Mouse (Mus musculus): ENCODE data around the gene Efcab7. TPM values are rescaled to one million over a fixed set of nuclear protein-coding genes. Genes with fewer than 3 reads are reported as not detected.
A peak's percentile ranks its signal among the peaks of the same experiment; 100 is the strongest.

Gene Efcab7
- total and polyA plus RNA-seq, 2 experiments from 2014 or later, result 9.2 to 9.8 TPM

DNA sequence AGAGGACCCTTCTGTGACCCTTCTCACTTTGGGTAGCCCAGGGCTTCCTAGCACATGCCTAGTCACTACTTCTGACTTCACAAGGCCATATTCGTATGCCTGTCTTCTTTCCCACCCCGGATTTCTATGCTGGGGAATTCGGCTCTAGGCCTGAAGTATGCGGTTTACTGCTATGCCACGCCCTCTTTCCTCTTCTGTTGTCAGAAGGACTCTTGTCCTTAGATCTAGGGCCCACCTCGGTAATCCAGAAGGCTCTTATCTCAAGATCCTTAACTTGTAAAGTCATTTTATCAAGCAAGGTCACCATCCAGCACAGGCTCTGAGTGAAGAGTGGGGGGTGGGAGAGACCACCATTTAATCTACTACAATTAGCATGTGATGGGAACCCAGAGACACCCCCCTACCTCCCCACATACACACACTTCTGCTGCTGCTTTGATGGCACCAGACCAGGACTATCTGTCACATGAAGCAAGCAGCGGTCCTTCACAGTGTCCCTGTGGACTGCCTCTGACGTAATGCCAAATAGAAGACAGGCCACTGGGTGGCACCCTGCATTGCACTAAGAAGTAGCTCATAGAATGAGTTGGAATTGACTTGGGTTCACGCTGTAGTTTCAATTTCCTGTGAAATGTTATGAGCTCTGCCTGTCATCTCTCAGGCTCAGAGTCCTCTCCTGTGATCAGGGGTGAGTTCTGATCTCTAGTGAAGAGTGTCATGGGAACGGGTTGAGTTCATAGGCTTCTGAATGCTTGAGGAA lies 112.8 kb downstream of the Efcab7 start:
- no peak overlapping the region for H3K4me2 ChIP-seq (ENCODE audit: low read depth, low read length)
- no peak overlapping the region for H3K9ac ChIP-seq (replicated peaks; ENCODE audit: low read length)
- no peaks in the 10 kb centered on the region for H3K4me1 ChIP-seq (ENCODE audit: insufficient read depth, low read length)
- TF ChIP-seq CTCF (IDR thresholded peaks at IDR 0.05; ENCODE audit: low read depth), result peak; percentile 49
- H3K36me3 ChIP-seq (ENCODE audit: insufficient read depth, low read length), result no peaks in the 10 kb centered on the region
- WGBS, result 75% methylated on average over 10 of the region's 10 CpGs
- H3K27ac ChIP-seq, result no peak overlapping the region
- no peaks in the 10 kb centered on the region for H3K9me3 ChIP-seq (ENCODE audit: low read length)
- ATAC-seq (peak; percentile 55; the same call in 1 of the 2 replicates), DNase-seq (ENCODE audit: low spot score) (peak; percentile 66)
- H3K4me3 ChIP-seq (ENCODE audit: low read length), result no peak overlapping the region
- H3K27me3 ChIP-seq (ENCODE audit: insufficient read depth, low read length), result no peaks in the 10 kb centered on the region

GRCm38 (mm10) chr4:99944606-99945005 lies 115.6 kb downstream of the Efcab7 start:
- H3K9ac ChIP-seq (replicated peaks; ENCODE audit: low read length), result no peak overlapping the region
- no peaks in the 10 kb centered on the region for H3K36me3 ChIP-seq (ENCODE audit: insufficient read depth, low read length)
- no peak overlapping the region for H3K4me3 ChIP-seq (ENCODE audit: low read length)
- 58% methylated on average over 2 of the region's 2 CpGs for WGBS
- no peak overlapping the region for H3K4me2 ChIP-seq (ENCODE audit: low read depth, low read length)
- H3K27me3 ChIP-seq (ENCODE audit: insufficient read depth, low read length), result no peaks in the 10 kb centered on the region
- H3K27ac ChIP-seq, result no peak overlapping the region
- DNase-seq (ENCODE audit: low spot score) (no peak), ATAC-seq (no peak)
- no peaks in the 10 kb centered on the region for H3K9me3 ChIP-seq (ENCODE audit: low read length)
- TF ChIP-seq CTCF (IDR thresholded peaks at IDR 0.05; ENCODE audit: low read depth), result no peak
- no peaks in the 10 kb centered on the region for H3K4me1 ChIP-seq (ENCODE audit: insufficient read depth, low read length)

- Histone ChIP-seq H3K36me3 (ENCODE audit: insufficient read depth, low read length) (no peaks in the 10 kb centered on the region), H3K27ac (no peak overlapping the region), H3K4me1 (ENCODE audit: insufficient read depth, low read length) (no peaks in the 10 kb centered on the region), H3K27me3 (ENCODE audit: insufficient read depth, low read length) (no peaks in the 10 kb centered on the region), H3K4me2 (ENCODE audit: low read depth, low read length) (no peak overlapping the region), H3K9me3 (ENCODE audit: low read length) (no peaks in the 10 kb centered on the region), H3K4me3 (ENCODE audit: low read length) (no peak overlapping the region), H3K9ac (replicated peaks; ENCODE audit: low read length) (no peak overlapping the region)
- WGBS, result 90% methylated on average over 7 of the region's 7 CpGs
- no peak for ATAC-seq
- no peak for DNase-seq (ENCODE audit: low spot score)
- TF ChIP-seq CTCF (IDR thresholded peaks at IDR 0.05; ENCODE audit: low read depth), result no peak
Observed at GRCm38 (mm10) chr4:99945011-99945410, 116.0 kb downstream of the Efcab7 start.

GRCm38 (mm10) chr4:99946516-99946915 lies 117.5 kb downstream of the Efcab7 start:
- Histone ChIP-seq H3K27ac (no peak overlapping the region), H3K4me3 (ENCODE audit: low read length) (no peak overlapping the region), H3K9ac (replicated peaks; ENCODE audit: low read length) (no peak overlapping the region), H3K36me3 (ENCODE audit: insufficient read depth, low read length) (no peaks in the 10 kb centered on the region), H3K4me2 (ENCODE audit: low read depth, low read length) (no peak overlapping the region), H3K9me3 (ENCODE audit: low read length) (no peaks in the 10 kb centered on the region), H3K27me3 (ENCODE audit: insufficient read depth, low read length) (no peaks in the 10 kb centered on the region), H3K4me1 (ENCODE audit: insufficient read depth, low read length) (no peaks in the 10 kb centered on the region)
- no peak for TF ChIP-seq CTCF (IDR thresholded peaks at IDR 0.05; ENCODE audit: low read depth)
- ATAC-seq (no peak), DNase-seq (ENCODE audit: low spot score) (no peak)
- WGBS, result 93% methylated on average over 2 of the region's 2 CpGs

DNA sequence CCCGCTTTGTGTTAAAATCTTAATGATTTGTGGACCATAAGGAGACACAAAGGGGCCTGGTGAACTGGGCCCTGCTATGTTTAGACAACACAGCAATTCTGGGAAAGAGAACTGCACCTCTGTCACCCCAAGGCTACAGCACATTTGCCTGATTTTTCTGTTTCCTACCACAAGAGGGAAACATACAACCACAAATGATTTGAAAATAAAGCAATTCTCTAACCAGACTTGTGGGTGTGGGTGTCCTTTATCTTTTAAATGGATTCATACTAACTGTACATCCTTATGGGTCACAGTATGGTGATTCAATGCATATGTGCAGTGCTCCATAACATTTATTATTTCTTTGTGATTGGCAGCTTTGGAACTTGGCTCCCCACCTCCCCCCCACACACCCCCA lies 118.2 kb downstream of the Efcab7 start:
- peak; percentile 71 for TF ChIP-seq CTCF (IDR thresholded peaks at IDR 0.05; ENCODE audit: low read depth)
- no peak overlapping the region for H3K4me3 ChIP-seq (ENCODE audit: low read length)
- H3K27me3 ChIP-seq (ENCODE audit: insufficient read depth, low read length), result no peaks in the 10 kb centered on the region
- DNase-seq (ENCODE audit: low spot score) (peak; percentile 67), ATAC-seq (peak; percentile 54; the same call in 1 of the 2 replicates)
- H3K4me2 ChIP-seq (ENCODE audit: low read depth, low read length), result no peak overlapping the region
- no peaks in the 10 kb centered on the region for H3K9me3 ChIP-seq (ENCODE audit: low read length)
- WGBS, result 86% methylated on average over 1 of the region's 1 CpGs
- no peak overlapping the region for H3K9ac ChIP-seq (replicated peaks; ENCODE audit: low read length)
- H3K4me1 ChIP-seq (ENCODE audit: insufficient read depth, low read length), result no peaks in the 10 kb centered on the region
- no peaks in the 10 kb centered on the region for H3K36me3 ChIP-seq (ENCODE audit: insufficient read depth, low read length)
- no peak overlapping the region for H3K27ac ChIP-seq

GRCm38 (mm10) chr4:99947896-99948295 lies 118.9 kb downstream of the Efcab7 start:
- no peaks in the 10 kb centered on the region for H3K4me1 ChIP-seq (ENCODE audit: insufficient read depth, low read length)
- no peaks in the 10 kb centered on the region for H3K27me3 ChIP-seq (ENCODE audit: insufficient read depth, low read length)
- 100% methylated on average over 1 of the region's 1 CpGs for WGBS
- no peak overlapping the region for H3K27ac ChIP-seq
- ATAC-seq (no peak), DNase-seq (ENCODE audit: low spot score) (no peak)
- H3K9ac ChIP-seq (replicated peaks; ENCODE audit: low read length), result no peak overlapping the region
- no peak for TF ChIP-seq CTCF (IDR thresholded peaks at IDR 0.05; ENCODE audit: low read depth)
- H3K4me2 ChIP-seq (ENCODE audit: low read depth, low read length), result no peak overlapping the region
- no peaks in the 10 kb centered on the region for H3K9me3 ChIP-seq (ENCODE audit: low read length)
- no peak overlapping the region for H3K4me3 ChIP-seq (ENCODE audit: low read length)
- no peaks in the 10 kb centered on the region for H3K36me3 ChIP-seq (ENCODE audit: insufficient read depth, low read length)

GRCm38 (mm10) chr4:99953904-99954303 lies 124.9 kb downstream of the Efcab7 start:
- ATAC-seq, result no peak
- Histone ChIP-seq H3K9me3 (ENCODE audit: low read length) (no peaks in the 10 kb centered on the region), H3K4me2 (ENCODE audit: low read depth, low read length) (no peak overlapping the region), H3K4me3 (ENCODE audit: low read length) (no peak overlapping the region), H3K9ac (replicated peaks; ENCODE audit: low read length) (no peak overlapping the region), H3K4me1 (ENCODE audit: insufficient read depth, low read length) (0 out of 2 replicates have a peak, but pooled peaks cover 3% of the 10 kb centered on the region), H3K27ac (no peak overlapping the region), H3K27me3 (ENCODE audit: insufficient read depth, low read length) (no peaks in the 10 kb centered on the region), H3K36me3 (ENCODE audit: insufficient read depth, low read length) (no peaks in the 10 kb centered on the region)
- TF ChIP-seq CTCF (IDR thresholded peaks at IDR 0.05; ENCODE audit: low read depth), result no peak
- no peak for DNase-seq (ENCODE audit: low spot score)
- WGBS, result 93% methylated on average over 2 of the region's 2 CpGs

Measured in hindbrain, postnatal 0 days (tissue).